Mouse (Mus musculus) liver, adult (tissue): ENCODE measurements around the gene 9930021J03Rik.

ENCODE experiments used
- GATA4 ChIP-seq: IDR thresholded peaks from 2 replicates; pipeline ENCODE4 v1.6.1; 2014; ENCODE audit warnings: mild to moderate bottlenecking, low read length; ENCODE audit not compliant: insufficient replicate concordance

9930021J03Rik gene

GRCm38 (mm10) chr19:29825003-29825402 is 19.2 kb upstream of the 9930021J03Rik start:
- TF ChIP-seq GATA4, result no peak

DNA sequence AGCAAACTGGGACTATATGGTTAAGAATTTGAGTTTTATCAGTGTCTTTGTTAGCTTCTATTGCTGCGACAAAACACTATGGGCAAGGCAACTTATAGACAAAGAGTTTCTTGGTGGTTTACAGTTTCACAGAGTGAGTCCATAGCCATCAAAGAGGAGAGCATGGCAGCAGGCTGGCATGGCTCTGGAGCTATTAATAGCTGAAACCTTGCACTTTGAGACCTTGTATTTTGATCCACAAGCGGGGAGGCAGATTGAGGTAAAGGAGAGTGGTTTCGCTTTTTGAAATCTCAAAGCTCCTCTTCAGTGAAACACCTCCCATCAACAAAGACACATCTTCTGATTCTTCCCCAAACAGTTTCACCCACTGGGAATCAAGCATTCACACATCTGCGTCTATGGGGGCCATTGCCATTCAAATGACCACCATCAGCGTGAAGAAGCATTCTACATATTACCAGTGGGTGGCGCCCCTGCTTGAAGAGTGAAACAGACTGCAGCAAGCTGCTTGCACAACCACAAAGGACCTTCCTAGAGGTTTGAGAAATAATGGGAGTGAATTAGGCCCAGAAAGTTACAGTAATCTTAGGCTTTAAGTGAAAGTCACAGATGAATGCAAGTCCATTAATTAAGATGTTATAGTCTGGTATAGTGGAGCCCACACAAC is 18.4 kb upstream of the 9930021J03Rik start:
- TF ChIP-seq GATA4, result no peak

DNA sequence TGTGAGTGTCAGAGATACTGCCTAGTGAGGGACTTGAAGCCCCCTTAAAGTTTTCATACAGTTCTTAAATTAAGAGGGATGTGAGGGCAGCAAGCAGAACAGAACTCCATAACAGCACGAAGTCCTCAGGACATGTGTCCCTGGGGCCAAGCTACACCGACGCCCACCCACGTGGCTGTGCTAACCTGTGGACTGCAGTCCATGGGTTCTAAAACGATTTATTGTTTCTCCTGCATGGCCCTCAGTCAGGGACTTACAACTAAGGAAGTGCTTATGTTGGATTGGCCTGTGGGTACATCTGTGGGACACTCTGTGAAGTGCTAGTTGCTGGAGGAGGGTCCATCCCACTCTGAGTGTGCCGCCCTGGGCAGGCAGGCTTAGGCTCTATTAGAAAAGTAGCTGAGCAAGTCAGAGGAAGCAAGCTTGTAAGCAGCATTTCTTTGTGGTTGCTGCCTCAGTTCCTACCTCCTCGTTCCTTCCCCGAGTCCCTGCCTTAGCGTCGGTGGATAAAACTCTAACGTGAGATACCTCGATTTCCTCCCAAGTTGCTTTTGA is 17.7 kb upstream of the 9930021J03Rik start:
- TF ChIP-seq GATA4, result no peak

DNA sequence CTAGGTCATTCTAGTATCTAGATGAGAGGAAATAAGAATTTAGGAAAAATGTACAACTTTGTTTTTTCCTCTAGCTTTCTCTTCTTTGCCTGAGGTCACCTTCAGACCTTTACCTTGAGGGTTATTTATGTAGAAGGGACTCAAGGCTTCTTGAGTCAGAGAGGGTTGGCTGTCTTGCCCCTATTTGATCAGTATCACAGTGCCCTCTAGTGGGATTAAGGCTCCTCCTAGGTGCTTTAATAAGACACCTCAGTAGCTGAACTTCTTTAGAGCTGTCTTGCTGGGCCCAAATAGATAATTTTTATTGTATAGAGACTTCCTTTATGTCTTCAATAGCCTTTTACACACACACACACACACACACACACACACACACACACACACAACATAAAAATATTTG is 15.2 kb upstream of the 9930021J03Rik start:
- TF ChIP-seq GATA4, result no peak

- no peak for TF ChIP-seq GATA4
Measured at GRCm38 (mm10) chr19:29812581-29813460, 7.0 kb upstream of the 9930021J03Rik start, which contains the start of gene Ranbp6. TSS of gene Ranbp6 (minus strand) at chr19:29812974.

GRCm38 (mm10) chr19:29810022-29810421 is 4.2 kb upstream of the 9930021J03Rik start:
- TF ChIP-seq GATA4, result no peak

DNA sequence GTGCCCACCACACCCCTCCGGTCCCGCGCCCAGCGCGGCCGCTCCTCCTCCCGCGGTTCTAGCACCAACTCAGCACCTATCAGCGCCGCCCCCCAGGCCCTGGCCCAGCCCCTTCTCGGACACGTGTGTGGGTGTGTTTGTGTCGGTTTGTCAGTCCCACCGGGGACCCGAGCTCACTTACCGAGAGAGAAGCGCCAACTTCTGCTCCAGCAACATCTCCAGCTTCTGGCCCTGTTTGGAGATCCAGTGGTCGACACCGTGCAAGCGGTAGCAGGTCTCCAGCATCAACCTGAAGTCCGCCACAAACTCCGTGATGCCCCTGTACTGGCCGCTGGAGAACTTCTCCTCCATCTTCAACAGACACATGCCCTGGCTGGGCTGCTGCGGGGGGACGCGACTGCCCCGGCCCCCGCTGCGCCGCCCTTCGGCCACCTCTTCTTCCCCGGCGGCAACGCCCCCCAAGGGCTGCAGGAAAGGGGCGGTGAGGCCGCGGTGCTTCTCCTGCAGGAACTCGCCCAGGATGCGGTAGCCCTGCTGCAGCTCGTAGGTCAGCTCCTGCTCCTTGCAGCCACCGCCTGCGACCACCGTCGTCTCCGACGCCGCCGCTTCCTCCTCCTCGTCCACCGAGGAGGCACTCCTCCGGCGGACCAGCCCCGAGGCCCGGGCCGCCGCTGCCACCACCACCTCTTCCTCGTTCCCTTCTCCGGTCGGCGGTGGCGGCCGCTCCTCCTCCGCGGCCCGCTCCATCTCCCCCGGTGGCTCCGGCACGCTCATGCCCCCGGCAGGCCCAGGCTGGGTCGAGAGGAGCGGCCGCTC is 480 bp downstream of the 9930021J03Rik start:
- TF ChIP-seq GATA4, result no peak

DNA sequence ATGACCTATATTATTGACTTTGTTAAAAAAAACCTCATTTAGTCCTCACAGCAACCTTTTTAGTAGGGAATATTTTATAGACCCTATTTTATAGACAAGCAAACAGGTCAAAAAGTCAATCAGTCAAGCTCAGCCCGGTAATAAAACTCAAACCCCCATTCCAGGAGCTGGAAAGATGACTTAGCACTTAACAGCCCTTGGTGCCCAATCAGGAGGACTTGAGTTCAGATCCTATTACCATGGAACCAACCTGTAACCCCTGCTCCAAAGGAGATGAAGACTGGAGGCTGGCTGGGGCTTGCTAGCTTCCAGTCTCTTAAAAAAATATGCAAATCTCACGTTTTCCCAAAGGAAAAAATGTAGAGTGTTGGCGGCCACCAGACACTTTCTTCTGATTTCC is 1.8 kb downstream of the 9930021J03Rik start:
- TF ChIP-seq GATA4, result no peak

DNA sequence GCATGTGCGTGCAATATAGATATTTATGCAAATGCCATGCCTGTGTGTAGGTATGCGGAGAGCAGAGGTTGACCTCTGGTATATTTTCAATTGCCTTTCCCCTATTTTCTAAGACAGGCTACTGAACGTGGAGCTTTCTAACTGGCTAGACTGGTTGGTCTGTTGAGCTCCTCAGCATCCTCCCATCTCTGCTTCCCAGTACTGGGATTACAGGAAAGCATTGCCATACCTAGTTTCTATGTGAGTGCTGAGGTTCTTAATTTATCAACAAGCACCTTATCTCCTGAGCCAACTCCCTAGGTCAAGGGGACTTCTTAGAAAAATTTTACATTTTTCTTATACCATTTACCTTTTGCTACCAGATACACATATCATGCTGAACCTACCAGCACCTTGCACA is 8.4 kb downstream of the 9930021J03Rik start:
- TF ChIP-seq GATA4, result no peak

GRCm38 (mm10) chr19:29787997-29788396 is 17.8 kb downstream of the 9930021J03Rik start:
- TF ChIP-seq GATA4, result no peak

DNA sequence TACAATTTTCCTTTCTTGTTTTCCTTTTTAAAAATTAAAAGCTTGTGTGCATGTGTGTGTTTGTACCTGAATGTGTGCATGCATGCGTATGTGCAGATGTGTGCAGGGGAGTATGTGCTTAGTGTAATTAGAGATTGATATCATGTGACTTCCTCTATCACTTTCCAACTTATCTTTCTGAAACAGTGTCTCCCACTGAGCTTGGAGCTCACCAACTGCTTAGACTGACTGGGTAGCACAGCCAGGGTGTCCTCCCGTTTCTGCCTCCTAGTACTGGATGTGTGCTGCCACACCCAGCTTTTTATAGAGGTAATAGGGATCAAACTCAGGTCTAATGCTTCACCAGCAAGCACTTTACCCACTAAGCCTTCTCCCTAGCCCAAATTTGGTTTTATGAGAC is 22.9 kb downstream of the 9930021J03Rik start:
- no peak for TF ChIP-seq GATA4

DNA sequence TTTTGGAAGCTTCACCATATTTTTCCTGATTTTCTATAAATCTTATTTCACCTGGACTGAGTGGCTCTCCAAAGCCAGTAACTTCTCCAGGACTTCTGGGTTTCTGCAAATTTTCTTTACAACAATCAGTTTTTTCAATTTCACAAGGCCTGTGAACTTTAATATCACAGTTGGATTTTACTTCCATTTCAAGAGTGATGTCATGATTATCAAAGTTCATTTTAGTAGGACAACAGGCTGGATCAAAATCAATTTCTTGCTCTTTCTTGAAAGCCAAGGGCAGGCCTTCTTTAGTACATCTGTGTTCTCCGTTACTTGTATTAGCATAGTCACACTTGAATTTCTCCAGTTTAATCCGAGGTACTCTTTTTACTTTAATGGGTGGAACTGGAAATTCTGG is 51.9 kb downstream of the 9930021J03Rik start:
- no peak for TF ChIP-seq GATA4

DNA sequence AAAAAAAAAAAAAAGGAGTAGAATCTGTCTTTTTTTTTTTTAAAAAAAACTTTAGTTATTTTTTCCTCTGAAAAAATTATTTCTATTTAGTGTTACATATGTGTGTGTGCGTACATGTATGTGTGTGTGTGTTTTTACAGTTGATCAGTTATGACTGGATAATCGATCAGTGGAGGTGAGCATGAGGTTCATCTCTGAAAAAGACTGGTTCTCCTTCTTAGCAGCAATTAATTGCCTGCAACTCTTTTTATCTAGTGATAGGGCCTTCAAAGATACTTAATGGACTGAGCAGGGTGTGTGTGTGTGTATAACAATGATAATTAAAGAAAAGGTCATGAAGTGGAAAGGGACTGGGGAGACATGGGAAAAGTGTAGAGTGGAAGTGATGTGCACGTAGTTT is 54.8 kb downstream of the 9930021J03Rik start:
- TF ChIP-seq GATA4, result no peak

GRCm38 (mm10) chr19:29743531-29743930 is 62.3 kb downstream of the 9930021J03Rik start:
- TF ChIP-seq GATA4, result no peak

DNA sequence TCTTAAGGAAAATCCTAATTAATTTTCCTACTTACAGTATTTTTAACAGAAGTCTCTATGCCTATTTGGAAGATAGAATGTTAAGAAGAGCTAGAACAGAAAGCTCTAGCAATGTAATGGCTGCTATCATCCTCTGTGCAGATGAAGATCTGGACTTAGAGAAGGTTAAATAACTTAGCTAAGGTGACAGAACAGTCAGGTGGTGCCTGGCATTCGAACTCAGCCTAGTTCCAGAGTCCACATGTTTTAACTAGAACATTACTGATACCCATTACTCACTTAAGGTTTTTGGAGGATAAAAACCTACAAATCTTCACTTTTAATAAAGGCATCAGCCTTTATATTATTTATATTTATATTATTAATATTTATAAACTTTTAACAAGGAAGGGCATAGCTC is 65.1 kb downstream of the 9930021J03Rik start:
- TF ChIP-seq GATA4, result no peak
